Mouse (Mus musculus) embryonic facial prominence, embryonic 13.5 days (tissue): Measurements from ENCODE around the gene Gna13. TPM values are rescaled to one million over a fixed set of nuclear protein-coding genes. Genes with fewer than 3 reads are reported as not detected.

ENCODE experiments used
- ATAC-seq: fragments of 200-750 bp; cut with Nextera tagmentation; 2 replicates; pipeline ENCODE4 v1.8.0; 2017; ENCODE audit warnings: low read depth; ENCODE audit not compliant: insufficient number of reproducible peaks, insufficient read depth, low FRiP score, low TSS enrichment
- H3K27ac ChIP-seq: fragments of 300-500 bp; sonication (generic); 2 replicates; pipeline ENCODE4 v1.5.1; 2015; ENCODE audit warnings: moderate library complexity, mild to moderate bottlenecking, inconsistent platforms
- H3K27me3 ChIP-seq: fragments of 300-500 bp; sonication (generic); 2 replicates; pipeline ENCODE4 v1.6.1; 2015; ENCODE audit warnings: mild to moderate bottlenecking, inconsistent platforms
- H3K36me3 ChIP-seq: fragments of 300-500 bp; sonication (generic); 2 replicates; pipeline ENCODE4 v1.6.1; 2015; ENCODE audit warnings: mild to moderate bottlenecking, inconsistent platforms
- H3K4me1 ChIP-seq: fragments of 300-500 bp; sonication (generic); 2 replicates; pipeline ENCODE4 v1.6.1; 2015; ENCODE audit warnings: inconsistent platforms
- H3K4me2 ChIP-seq: fragments of 300-500 bp; sonication (generic); 2 replicates; pipeline ENCODE4 v1.6.1; 2015; ENCODE audit warnings: moderate library complexity, mild to moderate bottlenecking, inconsistent platforms
- H3K4me3 ChIP-seq: fragments of 300-500 bp; sonication (generic); 2 replicates; pipeline ENCODE4 v1.5.1; 2015; ENCODE audit warnings: mild to moderate bottlenecking, inconsistent platforms
- H3K9ac ChIP-seq: fragments of 300-500 bp; sonication (generic); 2 replicates; pipeline ENCODE4 v1.6.1; 2015; ENCODE audit warnings: mild to moderate bottlenecking, inconsistent platforms
- H3K9me3 ChIP-seq: fragments of 300-500 bp; sonication (generic); 2 replicates; pipeline ENCODE4 v1.6.1; 2016; ENCODE audit warnings: inconsistent platforms
- WGBS: fragments of 180-500 bp; shearing (Covaris S2); methylation state at CpG from one replicate; pipeline ENCODE4 v1.1.7; 2015; ENCODE audit warnings: mixed read lengths; 5-methylcytosine and 5-hydroxymethylcytosine counted together
- polyA plus RNA-seq: library from polyadenylated mRNA; unstranded; fragments of >200 nt; fragmentation: Nextera tagmentation; extraction: Ambion mirVana; gene quantifications from 2 replicates; pipeline ENCODE4 v1.2.1, GENCODE M21; 2015

Gna13 gene
- polyA plus RNA-seq, 1 experiment from 2014 or later = 22.1 TPM

GRCm38 (mm10) chr11:109414802-109415201, 52.2 kb downstream of the Gna13 start:
- H3K4me1 ChIP-seq = no peaks in the 10 kb centered on the region
- 85% methylated on average over 5 of the region's 5 CpGs for WGBS
- no peak for ATAC-seq
- H3K9ac ChIP-seq = no peak overlapping the region
- H3K27ac ChIP-seq = no peak overlapping the region
- no peak overlapping the region for H3K4me2 ChIP-seq
- H3K9me3 ChIP-seq = no peaks in the 10 kb centered on the region
- H3K27me3 ChIP-seq = peaks cover 5% of the 10 kb centered on the region
- H3K4me3 ChIP-seq = no peak overlapping the region
- H3K36me3 ChIP-seq = no peaks in the 10 kb centered on the region

GRCm38 (mm10) chr11:109416709-109417420, 54.2 kb downstream of the Gna13 start:
- Histone ChIP-seq H3K9ac (no peak overlapping the region), H3K4me3 (no peak overlapping the region), H3K27me3 (peaks cover 8% of the 10 kb centered on the region), H3K27ac (no peak overlapping the region), H3K9me3 (no peaks in the 10 kb centered on the region), H3K36me3 (no peaks in the 10 kb centered on the region), H3K4me2 (no peak overlapping the region), H3K4me1 (no peaks in the 10 kb centered on the region)
- ATAC-seq = no peak
- 84% methylated on average over 8 of the region's 8 CpGs for WGBS

GRCm38 (mm10) chr11:109417472-109418040, 54.9 kb downstream of the Gna13 start:
- Histone ChIP-seq H3K4me2 (no peak overlapping the region), H3K9me3 (no peaks in the 10 kb centered on the region), H3K4me1 (no peaks in the 10 kb centered on the region), H3K36me3 (no peaks in the 10 kb centered on the region), H3K9ac (no peak overlapping the region), H3K27ac (no peak overlapping the region), H3K27me3 (peaks cover 8% of the 10 kb centered on the region), H3K4me3 (no peak overlapping the region)
- WGBS = 83% methylated on average over 9 of the region's 9 CpGs
- no peak for ATAC-seq

- no peaks in the 10 kb centered on the region for H3K4me1 ChIP-seq
- no peak overlapping the region for H3K27ac ChIP-seq
- no peak overlapping the region for H3K4me3 ChIP-seq
- 52% methylated on average over 4 of the region's 4 CpGs for WGBS
- H3K36me3 ChIP-seq = no peaks in the 10 kb centered on the region
- H3K4me2 ChIP-seq = no peak overlapping the region
- no peak overlapping the region for H3K9ac ChIP-seq
- H3K9me3 ChIP-seq = no peaks in the 10 kb centered on the region
- no peak for ATAC-seq
- H3K27me3 ChIP-seq = peaks cover 8% of the 10 kb centered on the region
Measured at GRCm38 (mm10) chr11:109419461-109419860, 56.8 kb downstream of the Gna13 start.

GRCm38 (mm10) chr11:109419961-109420566, 57.4 kb downstream of the Gna13 start:
- 43% methylated on average over 16 of the region's 16 CpGs for WGBS
- no peak for ATAC-seq
- no peak overlapping the region for H3K27ac ChIP-seq
- H3K9me3 ChIP-seq = no peaks in the 10 kb centered on the region
- H3K36me3 ChIP-seq = no peaks in the 10 kb centered on the region
- H3K9ac ChIP-seq = no peak overlapping the region
- H3K4me3 ChIP-seq = no peak overlapping the region
- peak overlapping the region; percentile 16; the same call in 1 of the 2 replicates for H3K4me2 ChIP-seq
- no peaks in the 10 kb centered on the region for H3K4me1 ChIP-seq
- H3K27me3 ChIP-seq = peaks cover 8% of the 10 kb centered on the region

GRCm38 (mm10) chr11:109420567-109420962, 57.9 kb downstream of the Gna13 start:
- Histone ChIP-seq H3K9ac (no peak overlapping the region), H3K9me3 (no peaks in the 10 kb centered on the region), H3K27me3 (peaks cover 8% of the 10 kb centered on the region), H3K36me3 (no peaks in the 10 kb centered on the region), H3K4me2 (no peak overlapping the region), H3K27ac (no peak overlapping the region), H3K4me1 (no peaks in the 10 kb centered on the region), H3K4me3 (no peak overlapping the region)
- 72% methylated on average over 14 of the region's 14 CpGs for WGBS
- ATAC-seq = no peak

- 75% methylated on average over 5 of the region's 5 CpGs for WGBS
- Histone ChIP-seq H3K4me2 (no peak overlapping the region), H3K27me3 (peaks cover 8% of the 10 kb centered on the region), H3K36me3 (no peaks in the 10 kb centered on the region), H3K4me3 (no peak overlapping the region), H3K9me3 (no peaks in the 10 kb centered on the region), H3K4me1 (no peaks in the 10 kb centered on the region), H3K9ac (no peak overlapping the region), H3K27ac (no peak overlapping the region)
- ATAC-seq = no peak
Measured at GRCm38 (mm10) chr11:109421205-109421604, 58.6 kb downstream of the Gna13 start.

GRCm38 (mm10) chr11:109422263-109422662, 59.6 kb downstream of the Gna13 start:
- Histone ChIP-seq H3K4me2 (no peak overlapping the region), H3K36me3 (no peaks in the 10 kb centered on the region), H3K27me3 (peaks cover 8% of the 10 kb centered on the region), H3K9me3 (no peaks in the 10 kb centered on the region), H3K9ac (no peak overlapping the region), H3K4me1 (peaks cover 8% of the 10 kb centered on the region), H3K27ac (no peak overlapping the region), H3K4me3 (no peak overlapping the region)
- 96% methylated on average over 4 of the region's 4 CpGs for WGBS
- no peak for ATAC-seq

- Histone ChIP-seq H3K9me3 (no peaks in the 10 kb centered on the region), H3K36me3 (no peaks in the 10 kb centered on the region), H3K4me1 (peaks cover 9% of the 10 kb centered on the region), H3K9ac (no peak overlapping the region), H3K4me2 (no peak overlapping the region), H3K27me3 (peaks cover 8% of the 10 kb centered on the region), H3K27ac (no peak overlapping the region), H3K4me3 (no peak overlapping the region)
- 68% methylated on average over 1 of the region's 1 CpGs for WGBS
- ATAC-seq = no peak
Measured at GRCm38 (mm10) chr11:109423294-109423693, 60.7 kb downstream of the Gna13 start.

GRCm38 (mm10) chr11:109425392-109426271, 63.0 kb downstream of the Gna13 start, which contains the start of gene Amz2:
Gene Amz2 (plus strand): TSS chr11:109425946.
- peak within 1 kb of the TSS; percentile 70 for H3K4me3 ChIP-seq
- ATAC-seq = peak; percentile 94
- peaks cover 9% of the 10 kb centered on the region for H3K4me1 ChIP-seq
- H3K27me3 ChIP-seq = no peaks in the 10 kb centered on the region
- H3K4me2 ChIP-seq = peak within 1 kb of the TSS; percentile 66
- H3K9ac ChIP-seq = peak within 1 kb of the TSS; percentile 83
- no peaks in the 10 kb centered on the region for H3K9me3 ChIP-seq
- H3K36me3 ChIP-seq = peaks cover 21% of the 10 kb centered on the region
- peak within 1 kb of the TSS; percentile 77 for H3K27ac ChIP-seq
- WGBS = under 1% methylated on average over 65 of the region's 65 CpGs

GRCm38 (mm10) chr11:109426272-109426586, 63.6 kb downstream of the Gna13 start:
- peaks cover 11% of the 10 kb centered on the region for H3K4me1 ChIP-seq
- no peaks in the 10 kb centered on the region for H3K9me3 ChIP-seq
- no peaks in the 10 kb centered on the region for H3K27me3 ChIP-seq
- peak overlapping the region; percentile 70 for H3K4me3 ChIP-seq
- H3K9ac ChIP-seq = peak overlapping the region; percentile 83
- peak overlapping the region; percentile 77 for H3K27ac ChIP-seq
- peaks cover 27% of the 10 kb centered on the region for H3K36me3 ChIP-seq
- WGBS = under 1% methylated on average over 11 of the region's 11 CpGs
- ATAC-seq = no peak
- H3K4me2 ChIP-seq = peak overlapping the region; percentile 66
